Mouse (Mus musculus): ENCODE measurements around the gene Arid3a.
"Not testable (repeated sequence)": the region's sequence is repeated elsewhere in the genome, so short reads cannot be mapped to it uniquely, and the experiment has no call there.

Gene Arid3a

DNA sequence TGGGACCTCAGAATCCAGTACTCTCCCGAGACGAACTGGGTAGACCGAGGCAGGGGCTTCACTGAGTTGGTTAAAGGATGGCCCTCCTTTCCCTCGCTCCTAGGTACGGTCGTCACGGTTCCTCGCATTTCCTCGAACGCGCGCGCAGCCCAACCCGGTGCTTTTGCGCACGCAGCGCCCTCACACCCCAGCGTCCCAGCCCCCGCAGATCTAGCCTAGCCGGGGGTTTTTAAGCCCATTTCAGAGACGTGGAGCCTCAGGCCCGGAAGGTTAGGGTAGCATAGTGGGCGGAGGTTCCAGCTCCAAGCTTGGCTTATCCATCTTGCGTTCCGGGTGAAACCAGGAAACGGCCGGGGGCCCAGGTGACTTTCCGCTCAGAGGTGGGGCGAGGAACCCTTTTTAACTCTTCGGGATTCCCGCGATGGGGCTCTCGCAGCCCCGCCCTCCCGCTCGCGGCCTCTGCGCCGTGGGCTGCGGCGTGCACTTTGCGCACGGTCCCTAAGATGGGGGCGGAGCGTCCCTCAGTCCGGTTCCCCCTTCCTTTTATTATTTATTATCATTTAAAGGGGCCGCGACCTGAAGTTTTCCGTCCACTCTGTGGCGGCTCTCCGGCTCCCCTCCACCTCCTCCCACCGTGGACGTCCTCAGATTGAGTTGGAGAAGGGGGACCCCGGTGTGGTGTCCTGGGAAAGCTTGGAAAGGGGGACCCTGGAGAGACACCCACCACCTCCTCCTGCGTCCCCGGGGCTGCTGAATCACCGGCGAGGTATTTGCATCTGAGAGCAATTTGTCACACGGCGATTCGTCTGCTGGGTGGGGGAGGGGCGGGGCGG lies at the start of gene Arid3a:
TSS of gene Arid3a (plus strand) at position 553 of the 833 bp plus-strand sequence.
- peak; percentile 89 for DNase-seq (ENCODE audit: low spot score in 2 of 2)

GRCm38 (mm10) chr10:79877174-79877573 lies 49.7 kb upstream of the Arid3a start:
- no peak for DNase-seq (ENCODE audit: low spot score in 2 of 2)

DNA sequence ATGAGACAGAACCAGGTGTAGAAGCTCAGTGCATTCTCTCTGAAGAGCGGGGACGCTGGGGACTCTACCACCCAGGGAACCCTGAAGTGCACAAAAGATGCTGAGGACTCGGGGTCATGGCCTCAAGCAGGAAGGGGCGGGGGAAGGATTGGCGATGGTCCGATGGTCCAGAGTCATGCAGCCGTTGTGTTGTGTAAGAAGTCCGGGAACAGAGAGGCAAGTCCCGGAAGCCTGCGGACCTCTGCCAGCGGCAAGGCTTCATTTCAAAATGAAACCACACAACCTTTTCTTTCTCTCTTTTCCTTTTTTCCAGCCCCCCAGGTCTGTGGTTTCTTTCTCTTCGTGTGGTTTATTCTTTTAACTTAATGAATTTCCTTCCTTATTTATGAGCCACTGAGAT lies 49.1 kb upstream of the Arid3a start:
- DNase-seq (ENCODE audit: low spot score in 2 of 2), result peak; percentile 73 to 75

DNA sequence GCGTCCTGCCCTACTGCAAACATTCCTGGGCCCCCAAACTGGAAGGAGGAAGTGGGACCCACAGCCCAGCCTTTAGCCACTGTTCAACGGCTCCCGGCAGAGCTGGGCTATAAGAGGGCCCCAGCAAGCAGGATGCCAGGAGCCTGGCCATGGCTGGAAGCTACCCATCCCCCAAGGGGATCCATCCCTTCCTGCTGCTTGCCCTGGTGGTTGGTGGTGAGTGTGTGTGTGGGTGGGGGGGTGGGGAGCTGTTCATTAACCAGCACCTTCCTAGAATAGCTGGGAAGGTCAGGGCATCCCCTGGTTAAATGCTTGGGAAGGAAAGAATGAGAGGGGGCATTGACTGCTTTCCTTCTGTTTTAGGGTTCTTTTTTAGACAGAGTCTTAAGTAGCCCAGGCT lies 47.3 kb upstream of the Arid3a start:
- no peak for DNase-seq (ENCODE audit: low spot score in 2 of 2)

GRCm38 (mm10) chr10:79880721-79881120 lies 46.1 kb upstream of the Arid3a start:
- DNase-seq (ENCODE audit: low spot score in 2 of 2), result no peak

- DNase-seq (ENCODE audit: low spot score in 2 of 2), result no peak
These were observed 44.9 kb upstream of the Arid3a start for GRCm38 (mm10) chr10:79881981-79882380.

DNA sequence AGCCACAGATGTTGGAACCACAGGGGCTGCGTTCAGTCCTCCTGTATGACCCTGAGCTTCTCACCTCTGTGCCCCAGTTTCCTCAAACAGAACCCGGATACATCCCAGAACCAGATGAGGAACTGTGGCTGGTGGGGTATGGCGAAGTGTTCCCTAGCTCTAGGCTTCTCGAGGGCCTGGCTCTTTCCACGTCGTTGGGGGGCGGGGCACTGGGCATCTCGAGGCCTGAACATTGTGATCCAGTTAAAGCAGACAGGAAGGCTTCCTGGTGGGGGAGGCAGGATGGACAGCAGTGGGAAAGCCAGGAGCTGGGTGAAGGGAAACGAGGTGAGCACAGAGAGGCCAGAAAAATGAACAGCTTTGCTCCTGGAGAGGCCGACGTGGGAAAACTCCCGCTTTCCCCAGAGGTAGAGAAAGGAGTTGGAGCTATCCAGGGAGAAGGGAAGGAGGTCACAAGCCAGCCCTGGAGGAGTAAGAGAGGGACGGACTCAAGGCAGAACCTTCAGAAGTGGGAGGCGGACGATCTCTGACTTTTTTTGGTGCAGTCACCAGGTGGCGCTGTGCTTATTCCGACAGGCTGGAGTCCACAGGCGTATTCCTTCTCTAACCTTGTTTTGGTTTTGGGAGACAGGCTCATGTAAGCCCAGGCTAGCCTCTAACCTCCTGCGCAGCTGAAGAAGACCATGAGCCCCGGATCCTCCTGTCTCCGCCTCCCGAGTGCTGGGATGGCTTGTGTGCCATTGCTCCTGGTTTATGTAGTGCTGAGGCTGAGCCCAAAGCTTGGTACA lies 43.4 kb upstream of the Arid3a start:
- DNase-seq (ENCODE audit: low spot score in 2 of 2), result peak; percentile 47 to 77

GRCm38 (mm10) chr10:79884446-79884845 lies 42.4 kb upstream of the Arid3a start:
- DNase-seq (ENCODE audit: low spot score in 2 of 2), result peak; percentile 49 to 77

GRCm38 (mm10) chr10:79884938-79885337 lies 41.9 kb upstream of the Arid3a start:
- DNase-seq (ENCODE audit: low spot score in 2 of 2), result not testable (repeated sequence)

- DNase-seq (ENCODE audit: low spot score in 2 of 2), result no peak
These were observed 40.8 kb upstream of the Arid3a start, which contains the start of gene Elane for GRCm38 (mm10) chr10:79886054-79886453. Gene Elane, plus strand, starts transcription at chr10:79886247.

- no peak for DNase-seq (ENCODE audit: low spot score in 2 of 2)
These were observed 40.2 kb upstream of the Arid3a start for GRCm38 (mm10) chr10:79886611-79887010.

DNA sequence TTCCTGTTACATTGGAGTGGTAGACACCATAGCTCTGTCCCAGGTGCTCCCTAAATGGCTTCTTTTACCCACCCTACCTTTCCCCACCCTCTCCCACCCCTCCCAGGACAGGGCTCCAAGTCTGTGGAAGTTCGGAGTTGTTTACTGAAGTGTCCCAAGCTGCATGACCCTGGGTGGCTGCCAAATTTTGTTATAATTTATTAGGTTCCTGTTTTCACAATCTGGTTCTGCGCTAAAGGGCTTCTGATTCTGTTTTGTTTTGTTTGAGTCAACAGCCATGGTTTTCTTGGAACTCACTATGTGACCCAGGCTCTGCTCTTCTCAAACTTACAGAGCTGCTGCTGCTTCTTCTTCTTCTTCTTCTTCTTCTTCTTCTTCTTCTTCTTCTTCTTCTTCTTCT lies 37.5 kb upstream of the Arid3a start:
- no peak for DNase-seq (ENCODE audit: low spot score in 2 of 2)

DNA sequence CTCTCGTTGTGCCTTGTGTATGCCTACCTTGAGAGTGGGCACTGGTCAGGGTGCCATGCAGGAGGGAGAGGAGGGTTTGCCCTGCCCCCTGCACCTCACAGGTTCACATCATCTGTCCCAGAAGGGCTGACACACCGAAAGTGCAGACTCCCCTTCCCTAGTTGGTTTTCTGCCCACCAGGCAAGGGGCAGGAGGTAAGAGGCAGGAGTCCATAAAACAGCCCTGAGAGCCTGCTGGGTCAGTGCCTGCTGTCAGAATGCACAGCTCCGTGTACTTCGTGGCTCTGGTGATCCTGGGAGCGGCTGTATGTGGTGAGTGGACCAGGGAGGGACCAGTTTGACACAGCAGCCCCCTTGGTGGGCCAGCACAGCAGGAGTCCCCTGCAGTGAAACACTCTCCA lies 36.2 kb upstream of the Arid3a start, which contains the start of gene Cfd:
TSS of gene Cfd (plus strand) at position 184 of the 400 bp plus-strand sequence.
- DNase-seq (ENCODE audit: low spot score in 2 of 2), result no peak

GRCm38 (mm10) chr10:79892451-79893118 lies 34.3 kb upstream of the Arid3a start:
- peak; percentile 49 to 68 for DNase-seq (ENCODE audit: low spot score in 2 of 2)

- no peak for DNase-seq (ENCODE audit: low spot score in 2 of 2)
These were observed 30.5 kb upstream of the Arid3a start for GRCm38 (mm10) chr10:79896306-79896705.

DNA sequence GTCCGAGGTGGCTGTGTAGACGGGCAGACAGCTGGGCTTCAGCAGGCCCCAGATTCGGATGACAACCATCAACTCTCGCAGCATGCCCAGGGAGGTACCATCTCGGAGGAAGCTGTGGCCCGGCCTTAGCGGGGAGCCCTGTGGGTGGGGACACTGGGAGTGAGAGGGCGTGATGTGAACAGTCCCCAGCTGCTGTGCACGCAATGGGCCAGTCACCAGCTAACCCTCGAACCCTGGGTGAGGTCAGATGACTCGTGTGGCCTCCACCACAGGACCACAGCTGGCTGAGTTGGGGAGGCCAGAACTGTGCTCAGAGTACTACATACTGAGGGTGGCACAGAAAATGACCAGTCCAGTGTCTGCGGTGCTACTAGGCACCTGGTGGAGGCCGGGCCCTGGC lies 30.0 kb upstream of the Arid3a start:
- no peak for DNase-seq (ENCODE audit: low spot score in 2 of 2)

GRCm38 (mm10) chr10:79897316-79898245 lies 29.3 kb upstream of the Arid3a start:
- DNase-seq (ENCODE audit: low spot score in 2 of 2), result no peak

- no peak for DNase-seq (ENCODE audit: low spot score in 2 of 2)
These were observed 25.9 kb upstream of the Arid3a start for GRCm38 (mm10) chr10:79900951-79901410.

DNA sequence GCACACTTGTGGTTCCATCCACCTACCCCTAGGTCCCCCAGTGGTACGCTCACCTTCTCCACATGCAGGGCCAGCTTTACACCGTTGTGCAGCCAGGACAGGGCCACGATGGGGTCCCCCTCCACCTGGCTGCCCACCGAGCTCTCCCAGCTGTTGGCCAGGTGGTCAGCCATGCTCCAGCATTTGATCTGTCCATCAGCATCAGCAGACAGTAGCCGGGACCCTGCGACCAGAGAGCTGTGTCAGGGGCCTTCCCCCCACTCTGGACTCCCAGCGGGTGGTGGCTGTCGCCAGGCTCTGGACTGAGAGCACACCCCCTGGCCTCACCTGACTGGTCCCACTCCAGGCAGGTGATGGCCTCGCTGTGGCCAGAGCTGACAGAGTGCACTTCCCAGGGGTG lies 20.1 kb upstream of the Arid3a start:
- no peak for DNase-seq (ENCODE audit: low spot score in 2 of 2)

DNA sequence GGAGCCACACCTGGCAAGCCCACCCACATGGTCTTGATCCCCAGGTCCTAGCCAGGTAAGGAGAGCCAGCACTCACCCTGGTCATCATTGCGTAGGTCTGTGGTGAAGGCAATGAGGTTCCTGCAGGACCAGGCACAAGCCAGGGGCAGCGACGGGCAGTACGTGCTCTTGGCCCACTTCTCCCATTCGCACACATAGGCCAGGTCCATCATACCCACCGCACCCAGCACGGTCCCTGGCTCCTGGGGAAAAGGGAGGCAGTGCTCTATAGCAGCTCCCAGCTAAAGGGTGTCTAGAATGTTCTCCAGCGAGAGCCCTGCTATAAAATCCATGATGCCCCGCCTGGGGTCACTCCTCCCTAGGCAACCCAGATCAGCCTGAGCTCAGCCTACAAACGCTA lies 19.4 kb upstream of the Arid3a start:
- no peak for DNase-seq (ENCODE audit: low spot score in 2 of 2)

All from heart, adult 9 months (tissue).